Mouse (Mus musculus): ENCODE measurements around the gene Rcsd1. TPM values are rescaled to one million over a fixed set of nuclear protein-coding genes. Genes with fewer than 3 reads are reported as not detected.

Gene Rcsd1
- polyA plus RNA-seq, 1 experiment: 4.6 TPM

GRCm38 (mm10) chr1:165612714-165613113 is 96.8 kb downstream of the Rcsd1 start:
- H3K27ac ChIP-seq (ENCODE audit: insufficient read depth, low read length): no peak overlapping the region
- no peaks in the 10 kb centered on the region for H3K27me3 ChIP-seq (ENCODE audit: control insufficient read depth, insufficient read depth, low read length)
- no peak overlapping the region for H3K4me3 ChIP-seq (replicated peaks; ENCODE audit: insufficient read depth, low read depth, low read length)
- DNase-seq: no peak
- 36% methylated on average over 5 of the region's 5 CpGs for WGBS
- TF ChIP-seq POLR2A (IDR thresholded peaks at IDR 0.05; ENCODE audit: borderline replicate concordance, insufficient read depth, low read length): no peak
- TF ChIP-seq CTCF (IDR thresholded peaks at IDR 0.05; ENCODE audit: borderline replicate concordance, insufficient read depth, low read depth, low read length): no peak
- H3K4me1 ChIP-seq (ENCODE audit: control insufficient read depth, insufficient read depth, low read length): no peaks in the 10 kb centered on the region

DNA sequence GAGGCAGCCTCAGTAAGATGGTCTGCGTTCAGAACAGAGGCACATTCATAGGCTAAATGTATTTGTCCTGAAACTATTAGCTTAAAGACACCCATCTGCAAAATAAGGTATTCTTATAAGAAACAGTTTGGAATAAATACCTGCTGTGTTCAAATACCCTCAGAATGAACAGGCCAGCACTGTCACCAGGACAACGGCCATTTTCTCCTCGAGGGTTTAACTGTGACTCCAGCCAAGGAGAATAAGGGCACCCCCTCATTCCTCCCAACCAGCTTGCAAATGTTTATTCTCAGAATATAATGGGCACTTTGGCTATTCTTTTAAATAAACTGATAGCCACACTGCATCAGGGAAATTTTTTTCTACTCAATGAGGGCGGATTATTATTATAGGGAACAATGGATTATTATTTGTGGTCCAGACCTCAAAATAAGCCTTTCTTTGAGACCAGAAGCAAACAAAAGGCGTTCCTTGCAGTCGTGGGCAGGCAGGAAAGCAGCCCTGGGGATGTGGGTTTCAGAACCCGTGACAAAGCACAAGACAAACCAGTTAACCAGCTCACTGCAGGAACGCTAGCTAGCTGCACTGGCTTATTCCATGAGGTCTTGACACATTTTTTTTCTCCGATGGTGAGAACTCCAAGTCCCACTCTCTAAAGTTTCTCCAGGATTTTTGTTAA is 99.1 kb downstream of the Rcsd1 start:
- TF ChIP-seq CTCF (IDR thresholded peaks at IDR 0.05; ENCODE audit: borderline replicate concordance, insufficient read depth, low read depth, low read length) (no peak), POLR2A (IDR thresholded peaks at IDR 0.05; ENCODE audit: borderline replicate concordance, insufficient read depth, low read length) (no peak)
- no peak overlapping the region for H3K4me3 ChIP-seq (replicated peaks; ENCODE audit: insufficient read depth, low read depth, low read length)
- 52% methylated on average over 9 of the region's 9 CpGs for WGBS
- H3K27ac ChIP-seq (ENCODE audit: insufficient read depth, low read length): peak overlapping the region; percentile 4; the same call in 1 of the 2 replicates
- DNase-seq: no peak
- H3K27me3 ChIP-seq (ENCODE audit: control insufficient read depth, insufficient read depth, low read length): no peaks in the 10 kb centered on the region
- no peaks in the 10 kb centered on the region for H3K4me1 ChIP-seq (ENCODE audit: control insufficient read depth, insufficient read depth, low read length)

GRCm38 (mm10) chr1:165609495-165610320 is 99.8 kb downstream of the Rcsd1 start:
- H3K4me3 ChIP-seq (replicated peaks; ENCODE audit: insufficient read depth, low read depth, low read length): no peak overlapping the region
- H3K27me3 ChIP-seq (ENCODE audit: control insufficient read depth, insufficient read depth, low read length): no peaks in the 10 kb centered on the region
- WGBS: 78% methylated on average over 7 of the region's 7 CpGs
- no peak overlapping the region; the same call in 1 of the 2 replicates for H3K27ac ChIP-seq (ENCODE audit: insufficient read depth, low read length)
- H3K4me1 ChIP-seq (ENCODE audit: control insufficient read depth, insufficient read depth, low read length): no peaks in the 10 kb centered on the region; the same call in 1 of the 2 replicates
- no peak for TF ChIP-seq CTCF (IDR thresholded peaks at IDR 0.05; ENCODE audit: borderline replicate concordance, insufficient read depth, low read depth, low read length)
- no peak for TF ChIP-seq POLR2A (IDR thresholded peaks at IDR 0.05; ENCODE audit: borderline replicate concordance, insufficient read depth, low read length)
- DNase-seq: no peak

DNA sequence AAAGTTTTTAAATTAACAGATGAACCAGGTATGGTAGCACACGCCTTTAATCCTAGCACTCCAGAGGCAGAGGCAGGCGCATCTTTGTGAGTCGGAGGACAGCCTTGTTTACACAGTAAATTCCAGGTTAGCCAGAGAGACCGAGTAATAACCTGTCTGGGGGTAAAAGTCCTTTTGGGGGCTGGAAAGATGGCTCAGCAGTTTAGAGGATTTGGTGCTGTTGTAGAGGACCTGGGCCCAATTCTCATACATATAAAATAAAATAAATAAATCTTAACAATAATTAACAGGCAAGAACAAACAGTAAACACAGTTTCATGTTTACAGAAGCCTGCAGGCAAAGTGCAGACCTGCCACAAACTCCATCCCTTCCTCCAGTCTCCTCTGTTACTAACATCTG is 100.7 kb downstream of the Rcsd1 start:
- no peaks in the 10 kb centered on the region for H3K27me3 ChIP-seq (ENCODE audit: control insufficient read depth, insufficient read depth, low read length)
- TF ChIP-seq CTCF (IDR thresholded peaks at IDR 0.05; ENCODE audit: borderline replicate concordance, insufficient read depth, low read depth, low read length): no peak
- TF ChIP-seq POLR2A (IDR thresholded peaks at IDR 0.05; ENCODE audit: borderline replicate concordance, insufficient read depth, low read length): no peak
- no peaks in the 10 kb centered on the region; the same call in 1 of the 2 replicates for H3K4me1 ChIP-seq (ENCODE audit: control insufficient read depth, insufficient read depth, low read length)
- DNase-seq: no peak
- H3K27ac ChIP-seq (ENCODE audit: insufficient read depth, low read length): no peak overlapping the region
- WGBS: 95% methylated on average over 4 of the region's 4 CpGs
- no peak overlapping the region for H3K4me3 ChIP-seq (replicated peaks; ENCODE audit: insufficient read depth, low read depth, low read length)

DNA sequence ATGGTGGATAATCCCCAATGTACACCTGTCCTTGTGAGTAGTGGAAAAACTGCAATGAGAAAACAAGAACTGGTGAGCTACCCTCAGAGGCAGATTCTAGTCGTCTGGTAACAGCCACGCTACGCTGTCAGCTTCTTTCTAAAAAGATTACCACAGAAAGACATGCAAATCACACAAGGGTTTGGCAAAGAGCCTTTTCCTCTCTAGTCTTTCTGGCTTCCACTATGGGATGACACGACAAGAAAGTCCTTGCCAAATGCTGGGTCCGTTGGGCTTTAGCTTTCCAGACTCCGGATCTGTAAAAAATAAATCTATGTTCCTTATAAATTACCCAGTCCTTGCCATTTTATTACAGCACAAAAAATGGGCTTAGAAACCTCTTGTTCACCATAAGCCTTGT is 103.8 kb downstream of the Rcsd1 start:
- no peaks in the 10 kb centered on the region for H3K27me3 ChIP-seq (ENCODE audit: control insufficient read depth, insufficient read depth, low read length)
- H3K4me3 ChIP-seq (replicated peaks; ENCODE audit: insufficient read depth, low read depth, low read length): no peak overlapping the region
- TF ChIP-seq POLR2A (IDR thresholded peaks at IDR 0.05; ENCODE audit: borderline replicate concordance, insufficient read depth, low read length): no peak
- no peak for TF ChIP-seq CTCF (IDR thresholded peaks at IDR 0.05; ENCODE audit: borderline replicate concordance, insufficient read depth, low read depth, low read length)
- H3K27ac ChIP-seq (ENCODE audit: insufficient read depth, low read length): no peak overlapping the region
- H3K4me1 ChIP-seq (ENCODE audit: control insufficient read depth, insufficient read depth, low read length): no peaks in the 10 kb centered on the region; the same call in 1 of the 2 replicates
- WGBS: 15% methylated on average over 6 of the region's 6 CpGs
- DNase-seq: peak in 1 of 2 experiments; percentile 56

DNA sequence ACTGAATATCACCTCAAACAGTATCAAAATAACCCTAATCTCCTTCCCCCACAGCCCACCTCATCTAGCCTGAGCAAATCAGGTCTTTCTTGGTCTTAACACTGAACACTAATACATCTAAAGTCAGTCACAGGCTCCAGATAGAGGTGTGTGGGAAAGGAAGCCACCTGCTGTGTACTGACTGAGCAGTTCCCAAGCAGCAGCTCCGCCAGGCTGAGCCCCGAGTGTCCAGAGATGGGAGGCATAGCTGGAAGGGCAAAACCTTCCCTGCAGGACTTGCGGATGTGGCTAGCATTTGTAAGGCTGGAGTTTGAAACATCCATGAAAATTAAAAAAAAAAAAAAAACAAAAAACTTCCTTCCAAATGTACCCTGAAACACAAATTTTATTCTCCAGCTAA is 104.4 kb downstream of the Rcsd1 start:
- WGBS: 46% methylated on average over 3 of the region's 3 CpGs
- Histone ChIP-seq H3K4me1 (ENCODE audit: control insufficient read depth, insufficient read depth, low read length) (no peaks in the 10 kb centered on the region; the same call in 1 of the 2 replicates), H3K27me3 (ENCODE audit: control insufficient read depth, insufficient read depth, low read length) (no peaks in the 10 kb centered on the region), H3K27ac (ENCODE audit: insufficient read depth, low read length) (no peak overlapping the region), H3K4me3 (replicated peaks; ENCODE audit: insufficient read depth, low read depth, low read length) (no peak overlapping the region)
- no peak for DNase-seq
- TF ChIP-seq CTCF (IDR thresholded peaks at IDR 0.05; ENCODE audit: borderline replicate concordance, insufficient read depth, low read depth, low read length) (no peak), POLR2A (IDR thresholded peaks at IDR 0.05; ENCODE audit: borderline replicate concordance, insufficient read depth, low read length) (no peak)

- no peaks in the 10 kb centered on the region for H3K27me3 ChIP-seq (ENCODE audit: control insufficient read depth, insufficient read depth, low read length)
- DNase-seq: no peak
- no peak for TF ChIP-seq CTCF (IDR thresholded peaks at IDR 0.05; ENCODE audit: borderline replicate concordance, insufficient read depth, low read depth, low read length)
- no peak for TF ChIP-seq POLR2A (IDR thresholded peaks at IDR 0.05; ENCODE audit: borderline replicate concordance, insufficient read depth, low read length)
- 92% methylated on average over 8 of the region's 8 CpGs for WGBS
- no peaks in the 10 kb centered on the region; the same call in 1 of the 2 replicates for H3K4me1 ChIP-seq (ENCODE audit: control insufficient read depth, insufficient read depth, low read length)
- no peak overlapping the region for H3K4me3 ChIP-seq (replicated peaks; ENCODE audit: insufficient read depth, low read depth, low read length)
- H3K27ac ChIP-seq (ENCODE audit: insufficient read depth, low read length): no peak overlapping the region
Observed at GRCm38 (mm10) chr1:165604203-165604602, 105.4 kb downstream of the Rcsd1 start.

Data from cerebellum, adult 2 months (tissue).